Mouse (Mus musculus): ENCODE results near the gene Scaf4.

The Scaf4 gene

GRCm38 (mm10) chr16:90283905-90284891 lies at the start of gene Scaf4:
TSS of gene Scaf4 (minus strand) at chr16:90284503.
- DNase-seq (ENCODE audit: low spot score in 2 of 2) = peak; percentile 95 to 97

- no peak for DNase-seq (ENCODE audit: low spot score in 2 of 2)
Measured at GRCm38 (mm10) chr16:90332553-90332952, 48.2 kb upstream of the Scaf4 start.

GRCm38 (mm10) chr16:90330979-90331378 lies 46.7 kb upstream of the Scaf4 start:
- DNase-seq (ENCODE audit: low spot score in 2 of 2) = no peak

GRCm38 (mm10) chr16:90329511-90329910 lies 45.2 kb upstream of the Scaf4 start:
- peak in 1 of 2 experiments; percentile 58 for DNase-seq (ENCODE audit: low spot score in 2 of 2)

GRCm38 (mm10) chr16:90322850-90323528 lies 38.7 kb upstream of the Scaf4 start:
- DNase-seq (ENCODE audit: low spot score in 2 of 2) = peak; percentile 88 to 89

DNA sequence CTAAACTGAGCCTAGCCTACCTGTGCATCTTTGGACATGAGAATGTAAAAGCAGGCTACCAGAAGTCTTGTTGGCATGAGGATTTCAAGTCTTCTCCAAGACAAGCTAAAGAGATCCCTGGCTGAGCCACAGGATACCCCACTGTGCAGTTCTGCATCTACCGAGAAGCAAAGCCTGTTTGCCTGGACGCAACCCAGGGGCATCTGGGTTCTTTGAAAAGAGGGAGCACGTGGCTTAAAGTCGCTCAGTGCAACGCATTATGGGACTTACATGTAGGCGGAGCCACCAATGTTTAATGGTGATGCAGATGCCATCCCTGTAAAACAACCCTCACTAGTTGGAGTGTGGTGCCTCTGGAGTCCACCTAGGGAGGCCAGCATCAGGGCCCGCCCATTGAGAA lies 35.0 kb upstream of the Scaf4 start:
- DNase-seq (ENCODE audit: low spot score in 2 of 2) = no peak

DNA sequence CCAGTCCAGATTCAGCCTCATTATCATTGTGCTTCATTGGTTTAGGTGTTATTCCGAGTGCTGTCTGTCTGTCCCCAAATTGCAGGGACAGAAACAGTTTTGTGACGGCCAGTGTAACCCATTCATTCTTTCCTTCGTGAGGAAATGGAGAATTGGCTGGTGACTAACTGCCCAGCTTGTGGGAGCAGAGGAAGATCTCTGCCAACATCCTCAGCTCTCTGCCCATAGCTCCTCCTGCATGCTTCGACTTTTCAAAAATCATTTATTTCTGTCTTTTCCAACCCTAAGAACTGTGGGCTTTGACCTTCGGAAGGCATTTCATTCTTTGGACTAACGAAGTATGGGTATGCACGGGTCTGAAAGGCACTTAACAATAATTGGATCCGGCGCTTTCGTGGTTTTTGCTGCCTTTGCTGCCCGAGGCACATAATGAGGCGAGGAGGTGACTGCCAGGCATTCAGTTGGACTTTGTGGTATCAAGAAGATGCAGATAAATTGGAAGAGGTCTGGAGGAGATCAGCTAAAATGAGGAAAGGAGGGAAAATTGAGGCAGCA lies 34.1 kb upstream of the Scaf4 start:
- DNase-seq (ENCODE audit: low spot score in 2 of 2) = no peak

DNA sequence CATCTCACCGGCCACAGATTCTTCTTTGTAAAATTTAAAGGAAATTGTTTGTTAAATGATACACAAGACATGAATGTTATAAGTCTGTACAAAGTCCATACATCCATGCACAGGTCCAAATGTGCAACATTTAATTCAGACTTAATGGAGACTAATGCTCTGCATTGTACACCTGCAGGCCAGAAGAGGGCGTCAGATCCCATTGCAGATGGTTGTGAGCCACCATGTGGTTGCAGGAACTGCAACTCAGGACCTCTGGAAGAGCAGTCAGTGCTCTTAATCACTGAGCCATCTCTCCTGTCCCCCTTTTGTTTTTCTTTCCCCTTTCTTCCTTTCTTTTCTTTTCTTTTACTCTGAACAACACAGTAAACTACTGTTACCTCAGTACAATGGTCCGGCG lies 33.5 kb upstream of the Scaf4 start:
- DNase-seq (ENCODE audit: low spot score in 2 of 2) = no peak

- no peak for DNase-seq (ENCODE audit: low spot score in 2 of 2)
Measured at GRCm38 (mm10) chr16:90315881-90316280, 31.6 kb upstream of the Scaf4 start.

DNA sequence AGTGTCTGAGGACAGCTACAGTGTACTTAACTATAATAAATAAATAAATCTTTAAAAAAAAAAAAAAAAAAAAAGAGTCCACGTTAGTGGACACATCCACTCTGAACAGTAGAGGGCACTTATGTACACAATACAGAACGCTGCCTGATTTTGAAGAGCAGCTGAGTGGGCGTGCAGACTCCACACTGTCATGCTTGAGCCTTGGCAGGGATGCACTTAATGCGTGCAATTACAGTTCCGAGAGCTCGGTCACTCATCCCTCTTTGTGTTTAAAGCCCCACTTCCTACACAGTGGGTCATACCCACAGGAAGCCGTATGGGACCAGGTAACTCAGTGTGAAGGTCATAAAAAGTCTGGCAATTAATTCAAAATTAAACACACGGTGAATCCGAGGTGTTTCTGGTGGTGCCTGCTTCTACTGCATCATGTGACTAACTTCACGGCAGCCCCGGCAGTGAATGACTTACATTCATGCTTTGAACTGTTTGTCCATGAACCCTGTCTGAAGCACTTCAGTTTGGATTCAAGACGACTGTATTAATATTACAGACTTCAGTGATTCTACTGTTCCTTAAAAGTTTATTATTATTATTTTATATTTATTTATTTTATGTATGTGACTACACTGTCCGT lies 28.3 kb upstream of the Scaf4 start:
- peak in 1 of 2 experiments; percentile 53 for DNase-seq (ENCODE audit: low spot score in 2 of 2)

GRCm38 (mm10) chr16:90310488-90311135 lies 26.3 kb upstream of the Scaf4 start:
- DNase-seq (ENCODE audit: low spot score in 2 of 2) = no peak

GRCm38 (mm10) chr16:90309784-90310183 lies 25.5 kb upstream of the Scaf4 start:
- no peak for DNase-seq (ENCODE audit: low spot score in 2 of 2)

DNA sequence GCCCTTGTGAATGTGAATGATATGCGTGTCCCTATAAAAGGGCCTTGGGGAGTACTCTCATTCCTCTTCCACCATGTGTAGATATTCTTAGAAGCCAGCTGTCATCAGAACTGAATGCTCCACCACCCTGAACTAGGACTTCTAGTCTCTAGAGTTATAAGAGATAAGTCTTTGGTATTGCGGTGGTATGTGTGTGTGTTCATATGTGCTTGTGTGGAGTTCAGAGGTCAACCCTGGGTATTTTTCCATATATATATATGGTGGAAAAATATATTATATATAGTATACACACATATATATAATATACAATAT lies 19.6 kb upstream of the Scaf4 start:
- no peak for DNase-seq (ENCODE audit: low spot score in 2 of 2)

GRCm38 (mm10) chr16:90303286-90303987 lies 19.1 kb upstream of the Scaf4 start:
- DNase-seq (ENCODE audit: low spot score in 2 of 2) = no peak

DNA sequence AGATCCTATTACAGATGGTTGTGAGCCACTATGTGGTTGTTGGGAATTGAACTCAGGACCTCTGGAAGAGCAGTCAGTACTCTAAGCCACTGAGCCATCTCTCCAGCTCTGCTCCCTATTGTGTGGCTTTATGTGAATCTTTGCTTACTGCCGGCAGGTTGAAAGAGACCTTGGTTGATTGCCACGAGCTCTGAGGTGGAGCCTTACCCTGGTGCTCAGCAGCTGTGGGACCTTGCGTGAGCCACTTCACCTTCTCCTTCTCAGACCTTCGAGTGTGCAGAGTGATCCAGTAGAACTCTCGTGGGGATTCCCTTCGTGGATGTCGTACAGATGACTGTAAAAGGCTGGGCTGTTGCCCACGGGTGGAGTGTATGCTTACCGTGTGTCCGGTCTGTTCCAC lies 17.4 kb upstream of the Scaf4 start:
- DNase-seq (ENCODE audit: low spot score in 2 of 2) = no peak

GRCm38 (mm10) chr16:90300896-90301295 lies 16.6 kb upstream of the Scaf4 start:
- DNase-seq (ENCODE audit: low spot score in 2 of 2) = no peak

GRCm38 (mm10) chr16:90299591-90299990 lies 15.3 kb upstream of the Scaf4 start:
- DNase-seq (ENCODE audit: low spot score in 2 of 2) = no peak

- no peak for DNase-seq (ENCODE audit: low spot score in 2 of 2)
Measured at GRCm38 (mm10) chr16:90298426-90299300, 14.4 kb upstream of the Scaf4 start.

DNA sequence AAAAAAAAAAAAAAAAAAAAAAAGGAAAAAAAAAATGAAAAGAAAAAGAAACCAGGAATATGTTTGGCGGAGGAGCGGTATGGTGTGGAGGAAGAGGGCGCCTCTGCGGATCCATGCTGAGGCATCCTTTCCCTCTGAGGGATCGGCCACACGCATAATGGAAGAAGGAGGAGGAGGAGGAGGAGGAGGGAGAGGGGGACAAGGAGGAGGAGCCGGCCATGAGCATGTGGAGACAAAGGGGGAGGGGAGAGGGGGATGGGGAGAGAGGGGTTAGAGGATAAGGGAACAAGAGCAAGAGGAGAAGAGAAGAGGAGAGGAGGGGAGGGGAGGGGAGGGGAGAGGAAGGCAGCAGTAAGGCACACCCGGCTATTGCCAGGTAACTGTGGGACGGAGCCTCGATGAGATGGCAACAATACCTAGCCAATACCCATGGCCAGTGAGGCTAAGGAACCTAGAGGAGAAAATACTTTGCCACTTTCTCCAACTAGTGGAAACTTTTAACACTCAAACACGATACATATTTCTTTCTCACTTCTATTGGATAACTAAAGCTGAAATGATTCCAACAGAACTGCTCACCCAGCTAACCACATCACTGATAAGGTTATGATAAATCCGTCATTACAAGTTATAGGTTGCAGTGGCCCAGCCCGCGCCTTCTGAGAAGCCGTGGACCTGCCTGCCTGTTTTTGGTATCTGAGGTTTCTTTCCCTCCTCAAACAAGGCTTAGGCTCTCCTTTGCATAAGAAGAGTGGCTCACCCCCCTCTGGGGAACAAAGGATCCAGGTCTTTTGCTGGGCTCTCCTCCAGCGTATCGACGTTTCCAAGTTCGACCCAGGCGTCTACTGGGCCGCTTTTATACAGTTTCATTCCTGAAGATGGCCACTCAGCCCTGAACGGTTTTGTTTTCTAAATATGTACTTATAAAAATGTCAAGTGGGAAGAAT lies 13.4 kb upstream of the Scaf4 start:
- no peak for DNase-seq (ENCODE audit: low spot score in 2 of 2)
